In the genomic region with DNA sequence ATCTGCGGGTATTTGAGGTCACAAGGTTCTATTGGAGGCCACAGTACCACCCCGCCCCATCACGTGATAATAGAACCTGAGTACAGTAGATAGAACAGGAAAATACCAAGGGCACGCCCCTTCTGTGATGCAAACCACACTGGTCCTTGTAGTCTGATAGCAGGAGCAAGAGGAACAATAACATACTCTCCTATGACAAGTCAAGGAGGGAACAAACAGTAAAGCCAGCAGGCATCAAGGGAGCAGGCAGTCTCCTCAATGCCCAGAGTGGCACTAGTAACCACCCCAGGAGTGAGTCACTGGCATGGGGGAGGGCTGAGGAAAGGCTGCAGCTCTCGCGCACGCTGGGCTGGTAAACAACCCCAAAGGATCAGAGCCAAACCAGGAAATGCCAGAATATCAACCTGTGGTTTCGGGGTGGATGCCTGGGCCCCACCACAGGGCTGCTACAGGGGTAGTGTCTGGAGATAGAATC, we compare ENCODE assay signal across 9 mouse cellular contexts.
DNase-seq lines count a peak whose midpoint lies in the region; ATAC-seq lines count a peak whose summit lies in the region.
"Had no signal": no experiment of that assay in that cellular context is flagged by ENCODE, and none has a peak within 500 bp of the region (broad histone marks: within the 10 kb centered on the region; RNA-seq: fewer than 3 reads in every experiment).

No protein-coding gene starts in this region.

- 0 out of 2 replicates have a peak overlapping the region, but pooled peaks have one; percentile 28 for H3K4me2 ChIP-seq in liver, embryonic 13.5 days
- no peak overlapping the region for H3K4me2 ChIP-seq in stomach, embryonic 14.5 days (replicated peaks; ENCODE audit: low read depth, low read length)
- H3K4me2 ChIP-seq: embryonic facial prominence, embryonic 12.5 days had no signal

- no peak overlapping the region for H3K27ac ChIP-seq in liver, embryonic 13.5 days
- no peak overlapping the region for H3K27ac ChIP-seq in stomach, embryonic 14.5 days (ENCODE audit: low read length)
- H3K27ac ChIP-seq: embryonic facial prominence, embryonic 12.5 days had no signal

- H3K27me3 ChIP-seq in liver, embryonic 13.5 days, result no peaks in the 10 kb centered on the region
- H3K27me3 ChIP-seq in stomach, embryonic 14.5 days (ENCODE audit: control insufficient read depth, insufficient read depth, low read length), result no peaks in the 10 kb centered on the region
- H3K27me3 ChIP-seq: embryonic facial prominence, embryonic 12.5 days had no signal

- DNase-seq in spleen, adult 12 weeks (ENCODE audit: low spot score), result peak; percentile 12
- no peak for DNase-seq in spleen, postnatal 4 days (ENCODE audit: low spot score in 2 of 2)
- peak; percentile 27 to 46 for DNase-seq in adrenal gland, postnatal 4 days (ENCODE audit: low spot score in 2 of 2)
- peak; percentile 23 for DNase-seq in liver, embryonic 13.5 days
- DNase-seq in left cerebral cortex, postnatal 14 days (ENCODE audit: low spot score in 2 of 2), result no peak
- no peak for DNase-seq in yolk sac, embryonic 10.5 days (ENCODE audit: low spot score)
- DNase-seq in layer of hippocampus, adult 9-11 months, result no peak

- H3K4me3 ChIP-seq in liver, embryonic 13.5 days (replicated peaks), result no peak overlapping the region; the same call in 1 of the 2 replicates
- no peak overlapping the region for H3K4me3 ChIP-seq in stomach, embryonic 14.5 days (ENCODE audit: low read depth, low read length)
- H3K4me3 ChIP-seq: embryonic facial prominence, embryonic 12.5 days had no signal

- ATAC-seq in liver, embryonic 13.5 days (ENCODE audit: low read depth), result peak; percentile 85
- ATAC-seq in stomach, embryonic 14.5 days (ENCODE audit: insufficient number of reproducible peaks, insufficient read depth, low FRiP score, low read depth), result peak; percentile 56

- intact Hi-C loops in left cerebral cortex, postnatal 14 days (cut with DNase I), result no loop called here

- no peak overlapping the region for H3K9ac ChIP-seq in liver, embryonic 13.5 days
- H3K9ac ChIP-seq in stomach, embryonic 14.5 days (replicated peaks; ENCODE audit: low read depth, low read length), result no peak overlapping the region
- H3K9ac ChIP-seq: embryonic facial prominence, embryonic 12.5 days had no signal

- H3K36me3 ChIP-seq in liver, embryonic 13.5 days, result no peaks in the 10 kb centered on the region
- H3K36me3 ChIP-seq in stomach, embryonic 14.5 days (ENCODE audit: control insufficient read depth, insufficient read depth, low read length), result no peaks in the 10 kb centered on the region
- H3K36me3 ChIP-seq: embryonic facial prominence, embryonic 12.5 days had no signal

- WGBS in liver, embryonic 13.5 days (ENCODE audit: insufficient replicate concordance), result 24% methylated on average over 8 of the region's 8 CpGs
- WGBS in stomach, embryonic 14.5 days, result 77% methylated on average over 8 of the region's 8 CpGs

- H3K9me3 ChIP-seq in liver, embryonic 13.5 days (replicated peaks), result no peaks in the 10 kb centered on the region
- H3K9me3 ChIP-seq in stomach, embryonic 14.5 days (ENCODE audit: control insufficient read depth, low read depth, low read length), result no peaks in the 10 kb centered on the region
- H3K9me3 ChIP-seq: embryonic facial prominence, embryonic 12.5 days had no signal

- H3K4me1 ChIP-seq in liver, embryonic 13.5 days (replicated peaks), result peaks cover 25% of the 10 kb centered on the region
- H3K4me1 ChIP-seq in stomach, embryonic 14.5 days (ENCODE audit: control insufficient read depth, insufficient read depth, low read length), result 0 out of 2 replicates have a peak, but pooled peaks cover 4% of the 10 kb centered on the region

Comparison
In these comparisons a context has a peak if more than half of its experiments do, and no peak if none do; other contexts are left out.
1. DNase-seq: peak in spleen, adult 12 weeks (single experiment), adrenal gland, postnatal 4 days (2 of 2) and liver, embryonic 13.5 days (single experiment); none in spleen, postnatal 4 days (0 of 2), left cerebral cortex, postnatal 14 days (0 of 2), yolk sac, embryonic 10.5 days (single experiment) and layer of hippocampus, adult 9-11 months (single experiment).